Mouse (Mus musculus): ENCODE results near the gene Ddb2.
"Not testable (repeated sequence)": the region's sequence is repeated elsewhere in the genome, so short reads cannot be mapped to it uniquely, and the experiment has no call there.

The Ddb2 gene

GRCm38 (mm10) chr2:91255661-91256150 lies 18.9 kb upstream of the Ddb2 start, which contains the start of gene Pacsin3:
Gene Pacsin3 (plus strand): TSS chr2:91255954.
- DNase-seq (ENCODE audit: extremely low read depth, low read depth, low spot score), result no peak

- DNase-seq (ENCODE audit: extremely low read depth, low read depth, low spot score), result no peak
These were observed 18.1 kb upstream of the Ddb2 start for GRCm38 (mm10) chr2:91254725-91255380.

GRCm38 (mm10) chr2:91252512-91252911 lies 15.7 kb upstream of the Ddb2 start:
- no peak for DNase-seq (ENCODE audit: extremely low read depth, low read depth, low spot score)

GRCm38 (mm10) chr2:91252001-91252400 lies 15.2 kb upstream of the Ddb2 start:
- no peak for DNase-seq (ENCODE audit: extremely low read depth, low read depth, low spot score)

- no peak for DNase-seq (ENCODE audit: extremely low read depth, low read depth, low spot score)
These were observed 11.6 kb upstream of the Ddb2 start for GRCm38 (mm10) chr2:91248366-91248765.

- DNase-seq (ENCODE audit: extremely low read depth, low read depth, low spot score), result no peak
These were observed 7.9 kb upstream of the Ddb2 start for GRCm38 (mm10) chr2:91244557-91245228.

- no peak for DNase-seq (ENCODE audit: extremely low read depth, low read depth, low spot score)
These were observed 6.6 kb upstream of the Ddb2 start for GRCm38 (mm10) chr2:91243416-91243815.

- DNase-seq (ENCODE audit: extremely low read depth, low read depth, low spot score), result no peak
These were observed 5.8 kb upstream of the Ddb2 start for GRCm38 (mm10) chr2:91242547-91242946.

GRCm38 (mm10) chr2:91237511-91238080 lies 814 bp upstream of the Ddb2 start:
- not testable (repeated sequence) for DNase-seq (ENCODE audit: extremely low read depth, low read depth, low spot score)

- DNase-seq (ENCODE audit: extremely low read depth, low read depth, low spot score), result no peak
These were observed 7.0 kb downstream of the Ddb2 start for GRCm38 (mm10) chr2:91229735-91230134.

- no peak for DNase-seq (ENCODE audit: extremely low read depth, low read depth, low spot score)
These were observed 13.2 kb downstream of the Ddb2 start for GRCm38 (mm10) chr2:91223614-91224013.

- DNase-seq (ENCODE audit: extremely low read depth, low read depth, low spot score), result no peak
These were observed 16.3 kb downstream of the Ddb2 start for GRCm38 (mm10) chr2:91220501-91220900.

- no peak for DNase-seq (ENCODE audit: extremely low read depth, low read depth, low spot score)
These were observed 19.8 kb downstream of the Ddb2 start for GRCm38 (mm10) chr2:91217032-91217431.

GRCm38 (mm10) chr2:91213311-91213710 lies 23.5 kb downstream of the Ddb2 start:
- DNase-seq (ENCODE audit: extremely low read depth, low read depth, low spot score), result no peak

- DNase-seq (ENCODE audit: extremely low read depth, low read depth, low spot score), result no peak
These were observed 30.5 kb downstream of the Ddb2 start for GRCm38 (mm10) chr2:91206254-91206775.

- DNase-seq (ENCODE audit: extremely low read depth, low read depth, low spot score), result no peak
These were observed 33.7 kb downstream of the Ddb2 start for GRCm38 (mm10) chr2:91202972-91203656.

GRCm38 (mm10) chr2:91202222-91202971 lies 34.4 kb downstream of the Ddb2 start, which contains the start of the genes Nr1h3 and Acp2:
Gene Nr1h3 (minus strand): TSS chr2:91202834.
Gene Acp2 (plus strand): TSS chr2:91202885.
- peak; percentile 59 for DNase-seq (ENCODE audit: extremely low read depth, low read depth, low spot score)

- no peak for DNase-seq (ENCODE audit: extremely low read depth, low read depth, low spot score)
These were observed 37.9 kb downstream of the Ddb2 start for GRCm38 (mm10) chr2:91198888-91199287.

- no peak for DNase-seq (ENCODE audit: extremely low read depth, low read depth, low spot score)
These were observed 40.2 kb downstream of the Ddb2 start for GRCm38 (mm10) chr2:91196577-91197001.

GRCm38 (mm10) chr2:91194624-91195332 lies 42.0 kb downstream of the Ddb2 start:
- peak; percentile 39 for DNase-seq (ENCODE audit: extremely low read depth, low read depth, low spot score)
